Mouse (Mus musculus): ENCODE results near the gene Coil. TPM values are rescaled to one million over a fixed set of nuclear protein-coding genes. Genes with fewer than 3 reads are reported as not detected.

Gene Coil
- total and polyA plus RNA-seq, 3 experiments, result 28.5 to 37.4 (median 35.4) TPM

GRCm38 (mm10) chr11:88949802-88950639, 20.0 kb upstream of the Coil start:
- Histone ChIP-seq H3K27me3 (replicated peaks) (no peaks in the 10 kb centered on the region), H3K4me3 (replicated peaks in 1 of 3; ENCODE audit: low read depth in 2 of 3, low read length in 2 of 3, poor library complexity in 1 of 3) (peak overlapping the region; percentile 7 to 47 (median 34)), H3K9ac (ENCODE audit: insufficient read depth, low read depth) (peak overlapping the region; percentile 53), H3K79me2 (replicated peaks; ENCODE audit: control insufficient read depth, extremely low read depth, insufficient read depth, poor library complexity, severe bottlenecking) (peaks cover 39% of the 10 kb centered on the region), H3K9me3 (replicated peaks; ENCODE audit: low read length) (no peaks in the 10 kb centered on the region), H3K27ac (ENCODE audit: insufficient read depth, low read depth) (peak overlapping the region; percentile 78), H3K4me1 (ENCODE audit: control insufficient read depth in 1 of 2, insufficient read depth in 2 of 2) (peaks cover 23 to 75% of the 10 kb centered on the region in 2 experiments), H3K36me3 (replicated peaks in 1 of 2; ENCODE audit: control insufficient read depth in 1 of 2, insufficient read depth in 1 of 2, low read length in 1 of 2) (peaks cover 32 to 64% of the 10 kb centered on the region in 2 experiments), H3K4me2 (ENCODE audit: insufficient read depth, low read depth, poor library complexity, severe bottlenecking) (peak overlapping the region; percentile 57)
- in situ Hi-C loops (cut with MboI; ENCODE audit: low pct_ligation_motif_present, low pct_unique_long_range_greater_than_20kb, low sequenced_read_pairs) (loop anchor here (5.0 kb wide), 2 partner anchors 43 to 98 kb away; no protein-coding TSS in a partner anchor), dilution Hi-C loops (cut with MboI; ENCODE audit: extremely low pct_ligation_motif_present, extremely low pct_unique_long_range_greater_than_20kb, low sequenced_read_pairs) (no loop called here)
- peak; percentile 56 for DNase-seq (ENCODE audit: extremely low read depth)
- TF ChIP-seq HCFC1 (IDR thresholded peaks at IDR 0.05; ENCODE audit: low read depth, low read length), result peak; percentile 43
- TF ChIP-seq GABPA (IDR thresholded peaks at IDR 0.05; ENCODE audit: insufficient replicate concordance, low read depth, low read length), result no peak
- TF ChIP-seq MYC (IDR thresholded peaks at IDR 0.05; ENCODE audit: low read depth, low read length), result no peak
- TF ChIP-seq CTCF (conservative IDR thresholded peaks at IDR 0.05 in 1 of 2, IDR thresholded peaks at IDR 0.05 in 1 of 2; ENCODE audit: low read depth in 2 of 2, low read length in 2 of 2), result no peak
- TF ChIP-seq PAX5 (IDR thresholded peaks at IDR 0.05; ENCODE audit: low read length), result no peak
- 0 out of 2 replicates have a peak, but pooled peaks have one; percentile 13 for TF ChIP-seq NELFE (IDR thresholded peaks at IDR 0.05; ENCODE audit: low read depth, low read length)
- no peak for TF ChIP-seq MEF2A (IDR thresholded peaks at IDR 0.05; ENCODE audit: borderline replicate concordance, low read depth, low read length)
- 0 out of 2 replicates have a peak, but pooled peaks have one; percentile 14 for TF ChIP-seq KAT2A (IDR thresholded peaks at IDR 0.05; ENCODE audit: insufficient replicate concordance, low read length)
- TF ChIP-seq ZKSCAN1 (IDR thresholded peaks at IDR 0.05; ENCODE audit: borderline replicate concordance, low read depth, low read length), result no peak; the same call in 1 of the 2 replicates
- TF ChIP-seq ZMIZ1 (IDR thresholded peaks at IDR 0.05; ENCODE audit: low read depth, low read length), result no peak
- peak; percentile 94 for TF ChIP-seq BHLHE40 (IDR thresholded peaks at IDR 0.05; ENCODE audit: low read depth, low read length)
- 0 out of 2 replicates have a peak, but pooled peaks have one; percentile 10 for TF ChIP-seq ELF1 (IDR thresholded peaks at IDR 0.05; ENCODE audit: low read depth, low read length)
- no peak for TF ChIP-seq UBTF (IDR thresholded peaks at IDR 0.05; ENCODE audit: low read depth, low read length)
- no peak; the same call in none of the 2 replicates for TF ChIP-seq ZNF384 (IDR thresholded peaks at IDR 0.05; ENCODE audit: low read depth, low read length)
- 0 out of 2 replicates have a peak, but pooled peaks have one; percentile 42 for TF ChIP-seq MAFK (IDR thresholded peaks at IDR 0.05; ENCODE audit: insufficient replicate concordance, low read length)
- peak; percentile 35 for TF ChIP-seq USF2 (conservative IDR thresholded peaks at IDR 0.05; ENCODE audit: low read depth, low read length)
- TF ChIP-seq MXI1 (IDR thresholded peaks at IDR 0.05; ENCODE audit: low read depth, low read length), result peak; percentile 23; the same call in 1 of the 2 replicates
- TF ChIP-seq JUND (conservative IDR thresholded peaks at IDR 0.05; ENCODE audit: low read depth, low read length), result no peak
- no peak for TF ChIP-seq POLR2AphosphoS2 (IDR thresholded peaks at IDR 0.05; ENCODE audit: low read depth, low read length)
- TF ChIP-seq MAZ (IDR thresholded peaks at IDR 0.05; ENCODE audit: low read depth, low read length), result 0 out of 2 replicates have a peak, but pooled peaks have one; percentile 63
- peak; percentile 58 for TF ChIP-seq RCOR1 (conservative IDR thresholded peaks at IDR 0.05; ENCODE audit: low read depth, low read length)
- peak; percentile 21; the same call in 1 of the 2 replicates for TF ChIP-seq CHD2 (IDR thresholded peaks at IDR 0.05; ENCODE audit: low read length)
- TF ChIP-seq IRF4 (IDR thresholded peaks at IDR 0.05; ENCODE audit: low read depth, low read length), result peak; percentile 66; the same call in 1 of the 2 replicates
- TF ChIP-seq TBP (conservative IDR thresholded peaks at IDR 0.05; ENCODE audit: low read depth, low read length), result no peak
- peak; percentile 46 for TF ChIP-seq USF1 (IDR thresholded peaks at IDR 0.05; ENCODE audit: low read depth, low read length)
- TF ChIP-seq JUN (IDR thresholded peaks at IDR 0.05; ENCODE audit: insufficient read depth, low read depth, low read length), result no peak
- 0 out of 2 replicates have a peak, but pooled peaks have one; percentile 13 for TF ChIP-seq POLR2A (IDR thresholded peaks at IDR 0.05; ENCODE audit: low read depth, low read length)
- no peak for TF ChIP-seq RAD21 (IDR thresholded peaks at IDR 0.05; ENCODE audit: low read depth, low read length)
- no peak for TF ChIP-seq MAX (IDR thresholded peaks at IDR 0.05; ENCODE audit: low read length)
- no peak for TF ChIP-seq ZC3H11A (IDR thresholded peaks at IDR 0.05; ENCODE audit: low read depth, low read length)
- peak; percentile 38 for TF ChIP-seq SIN3A (IDR thresholded peaks at IDR 0.05; ENCODE audit: low read length)
- TF ChIP-seq ETS1 (conservative IDR thresholded peaks at IDR 0.05; ENCODE audit: low read depth, low read length), result peak; percentile 60
- no peak for TF ChIP-seq NRF1 (IDR thresholded peaks at IDR 0.05; ENCODE audit: low read depth, low read length)
- TF ChIP-seq SMC3 (IDR thresholded peaks at IDR 0.05; ENCODE audit: low read depth, low read length), result no peak
- no peak for TF ChIP-seq E2F4 (IDR thresholded peaks at IDR 0.05; ENCODE audit: insufficient replicate concordance, low read depth, low read length)
- TF ChIP-seq EP300 (IDR thresholded peaks at IDR 0.05; ENCODE audit: low read length), result peak; percentile 58
- no peak for TF ChIP-seq CHD1 (IDR thresholded peaks at IDR 0.05; ENCODE audit: low read depth, low read length)
- TF ChIP-seq TCF12 (IDR thresholded peaks at IDR 0.05; ENCODE audit: low read depth, low read length), result peak; percentile 57; the same call in 1 of the 2 replicates
